Mouse (Mus musculus) CH12F3 (cell line): ENCODE measurements around the gene Sh3gl3.

Experiments
- in situ Hi-C: fragments of 300-500 bp; cut with MboI; formaldehyde crosslinking; loops from 2 replicates; pipeline ENCODE4 v1.14.3; 2020; ENCODE audit warnings: low sequenced_read_pairs

Gene Sh3gl3

GRCm38 (mm10) chr7:82349796-82350195 is 176.2 kb downstream of the Sh3gl3 start:
- in situ Hi-C loops = no loop called here

GRCm38 (mm10) chr7:82350421-82350820 is 176.8 kb downstream of the Sh3gl3 start:
- in situ Hi-C loops = no loop called here
